Mouse (Mus musculus) adrenal gland, adult (tissue): ENCODE data around the gene Enah.

ENCODE experiments used
- DNase-seq, 2 experiments: peaks; one replicate each; pipeline ENCODE4 v3.0.0; 2022 to 2023; ENCODE audit warnings: low spot score in 1 of 2; ENCODE audit not compliant: inconsistent age in 2 of 2

The Enah gene

DNA sequence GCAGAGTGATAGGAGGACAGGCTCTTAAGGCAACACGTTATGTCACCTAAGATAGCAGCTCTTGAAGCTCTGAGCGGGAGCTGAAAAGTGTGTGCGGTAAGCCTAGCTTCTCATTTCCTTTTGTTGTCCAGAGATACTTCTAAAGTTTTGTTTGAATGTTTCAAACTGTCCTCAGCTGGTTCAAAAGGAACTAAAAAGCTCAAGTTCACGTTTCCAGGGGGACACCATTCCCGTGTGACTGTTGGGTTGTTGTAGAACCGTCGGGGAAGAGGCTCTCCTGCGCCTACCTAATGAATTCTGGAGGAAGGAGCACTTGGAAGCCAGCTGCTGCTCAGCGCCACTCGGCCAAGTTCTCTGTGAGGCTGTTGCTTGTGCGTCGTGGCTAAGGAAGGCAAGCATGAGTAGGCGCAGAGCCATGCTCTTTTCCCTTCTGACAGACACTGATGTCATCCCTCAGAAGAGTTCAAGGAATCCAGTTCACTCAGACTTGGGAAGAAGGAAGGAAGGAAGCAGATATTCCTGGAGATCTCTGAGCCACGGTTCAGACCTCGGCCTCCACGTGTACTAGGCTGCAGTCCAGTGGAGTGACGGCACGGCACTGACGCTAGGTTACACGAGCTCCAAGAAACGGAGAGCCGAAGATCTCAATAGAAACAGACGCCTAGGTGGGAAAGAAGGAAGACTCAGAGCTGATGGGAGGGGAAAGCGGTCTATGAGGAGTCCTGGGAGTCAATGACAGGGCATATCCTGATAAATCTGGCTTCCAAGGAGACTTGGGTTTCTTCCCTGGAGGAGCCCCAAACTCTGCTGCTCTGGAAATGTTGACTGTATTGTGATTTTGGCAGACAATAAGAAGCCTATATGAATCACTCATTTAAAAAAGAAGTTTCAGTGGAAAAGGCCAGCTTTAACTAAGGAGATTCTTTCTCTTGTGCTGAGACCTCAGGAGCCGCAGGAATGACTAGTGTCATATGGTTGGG, 8.7 kb upstream of the Enah start:
- no peak for DNase-seq

DNA sequence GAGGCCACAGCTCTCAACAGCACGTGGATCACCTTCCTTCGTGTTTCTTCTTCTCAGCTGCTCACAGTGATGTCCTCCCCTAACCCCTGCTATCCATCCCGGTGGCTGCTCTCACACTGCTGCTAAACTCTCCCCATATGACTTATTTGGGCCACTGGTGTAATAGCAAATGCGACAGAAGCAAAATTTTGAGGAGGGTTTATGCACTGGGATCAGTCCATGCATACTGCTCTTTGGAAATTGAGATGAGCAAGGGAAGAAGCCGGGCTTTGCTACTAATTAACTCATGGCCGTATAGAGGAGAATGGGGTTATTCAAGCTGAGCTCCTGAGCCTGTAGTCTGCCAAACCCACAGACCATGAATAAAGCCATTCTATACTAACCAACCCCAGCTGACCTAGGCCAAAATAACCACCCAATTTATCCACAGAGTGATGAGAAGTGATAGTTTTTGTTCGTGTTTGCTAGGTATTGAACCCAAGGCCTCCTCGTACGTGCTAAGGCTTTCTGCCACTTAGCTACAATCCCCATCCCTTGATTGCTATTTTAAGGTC, 7.7 kb upstream of the Enah start:
- no peak for DNase-seq

DNA sequence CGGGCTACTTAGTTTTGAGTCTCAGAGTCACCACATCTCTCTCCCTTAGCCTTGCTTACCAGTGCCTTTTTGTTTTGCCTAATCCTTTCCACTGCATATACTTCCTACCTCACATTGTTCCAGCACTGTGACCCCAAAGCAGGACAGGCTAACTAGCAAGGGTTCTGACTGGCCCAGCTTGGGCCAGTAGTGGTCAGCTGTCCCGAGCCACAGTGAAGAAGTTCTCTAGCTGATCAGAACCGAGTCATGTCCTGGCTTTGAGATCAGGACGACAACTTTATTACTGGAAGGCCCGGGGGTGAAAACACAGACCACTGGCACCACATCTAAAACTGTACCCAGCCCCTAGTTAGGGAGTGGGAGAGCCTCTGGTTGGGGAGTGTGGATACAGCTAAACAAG, 7.0 kb upstream of the Enah start:
- DNase-seq: no peak

DNA sequence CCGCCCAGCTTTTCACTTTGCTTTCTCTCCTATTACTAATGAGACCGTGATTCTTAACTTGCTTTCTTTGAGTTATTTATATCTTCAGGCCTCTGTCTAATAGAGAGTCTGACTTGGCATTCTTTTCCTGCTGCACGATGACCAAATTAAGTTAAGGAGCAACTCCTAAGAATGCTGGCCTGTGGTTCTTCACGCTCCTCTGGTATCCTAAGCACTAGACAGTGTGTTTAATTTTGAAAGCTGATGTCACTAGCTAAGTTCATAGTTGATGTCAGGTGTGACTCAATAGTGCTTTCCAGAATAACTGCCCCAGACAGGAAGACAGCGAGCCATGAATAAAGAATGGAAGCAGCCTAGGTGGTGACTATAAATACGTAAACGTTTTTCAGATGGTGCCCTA, 6.3 kb upstream of the Enah start:
- no peak for DNase-seq

DNA sequence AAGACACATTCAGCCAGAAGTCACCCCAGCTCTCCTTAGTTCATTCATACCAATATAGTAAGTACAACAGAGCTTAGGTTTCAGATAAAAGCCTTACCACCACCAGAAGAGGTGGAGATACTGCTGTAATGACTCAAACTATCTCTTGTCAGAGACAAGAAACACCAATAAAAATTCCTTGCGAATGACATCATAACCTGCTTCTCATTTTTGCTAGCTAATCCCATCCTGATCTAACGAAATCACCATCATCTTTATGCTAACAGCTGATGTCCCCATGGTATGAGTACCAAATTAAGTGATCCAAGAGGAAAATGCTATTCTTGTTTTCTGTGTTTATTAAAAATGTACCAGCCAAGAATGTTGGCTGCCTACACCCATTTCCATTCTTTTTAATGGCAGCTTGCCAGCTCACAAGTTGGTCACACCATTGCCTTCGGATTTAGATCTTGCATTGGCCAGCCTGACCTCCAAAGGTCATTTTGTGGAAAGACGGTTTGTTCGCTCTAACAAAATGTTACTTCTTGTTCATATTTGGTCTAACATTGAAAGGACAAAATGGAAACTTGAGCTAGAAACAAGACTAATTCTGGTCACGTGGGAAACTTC, 2.0 kb upstream of the Enah start:
- DNase-seq: peak in 1 of 2 experiments; percentile 57

DNA sequence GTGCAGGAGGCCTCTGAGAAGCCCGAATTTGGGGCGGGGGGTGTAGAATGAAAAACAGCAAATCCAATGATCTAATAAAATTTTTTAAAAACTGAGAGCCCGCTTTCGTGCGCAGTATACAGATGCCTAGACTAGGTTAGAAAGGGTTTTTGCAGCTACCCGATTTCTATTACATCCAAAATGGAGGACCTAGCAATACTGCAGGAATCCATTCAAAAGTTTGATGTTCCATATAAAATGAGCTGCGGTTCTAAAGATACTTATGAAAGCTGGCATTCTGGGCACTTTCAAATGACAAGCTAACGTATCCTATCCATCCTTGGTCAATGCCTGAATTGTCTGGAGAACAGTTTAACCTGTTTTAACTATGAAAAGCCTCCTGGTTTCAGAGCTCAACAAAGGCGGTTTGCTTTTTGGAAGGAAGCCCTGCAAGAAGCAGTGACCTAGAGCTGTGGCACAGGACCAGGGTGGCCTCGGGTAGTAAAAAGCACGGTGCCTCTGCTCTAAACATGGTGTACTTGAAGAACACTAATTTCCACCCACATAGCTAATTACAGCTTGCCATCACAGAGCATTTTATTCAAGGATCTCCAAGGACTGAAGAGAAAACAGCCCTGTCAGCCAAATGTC, 1.2 kb upstream of the Enah start:
- DNase-seq: peak; percentile 33 to 70

DNA sequence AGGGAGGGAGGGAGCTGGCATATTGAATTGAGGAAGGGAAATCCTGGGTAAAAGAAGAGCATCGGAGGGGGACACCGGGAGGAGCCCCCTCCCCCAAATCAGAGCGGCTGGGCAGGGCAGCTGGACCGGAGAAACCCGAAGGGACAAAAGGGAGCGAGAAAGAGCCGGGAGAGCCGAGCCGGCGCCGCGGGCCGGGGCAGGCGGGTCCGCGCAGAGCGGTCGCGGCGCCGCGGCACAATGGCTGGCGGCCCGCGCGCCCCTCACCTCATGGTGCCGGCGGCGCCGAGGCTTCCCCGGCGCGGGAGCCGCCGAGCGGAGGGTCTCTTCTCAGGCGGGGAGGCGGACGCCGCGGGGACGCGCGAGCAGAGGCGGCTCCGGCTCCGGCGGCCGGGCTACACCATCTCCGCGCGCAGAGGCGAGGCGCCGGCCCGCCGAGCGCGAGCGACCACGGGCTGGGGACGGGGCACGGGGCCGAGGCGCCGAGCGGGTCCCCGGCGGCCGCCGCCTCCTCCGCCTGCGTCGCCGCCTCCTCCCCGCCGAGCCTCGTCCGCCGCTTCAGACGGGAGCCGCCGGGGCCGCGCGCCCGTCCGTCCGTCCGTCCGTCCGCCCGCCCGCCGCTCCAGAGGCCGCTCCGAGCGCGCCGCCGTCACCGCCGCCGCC, 394 bp downstream of the Enah start:
- DNase-seq: peak; percentile 44 to 75

DNA sequence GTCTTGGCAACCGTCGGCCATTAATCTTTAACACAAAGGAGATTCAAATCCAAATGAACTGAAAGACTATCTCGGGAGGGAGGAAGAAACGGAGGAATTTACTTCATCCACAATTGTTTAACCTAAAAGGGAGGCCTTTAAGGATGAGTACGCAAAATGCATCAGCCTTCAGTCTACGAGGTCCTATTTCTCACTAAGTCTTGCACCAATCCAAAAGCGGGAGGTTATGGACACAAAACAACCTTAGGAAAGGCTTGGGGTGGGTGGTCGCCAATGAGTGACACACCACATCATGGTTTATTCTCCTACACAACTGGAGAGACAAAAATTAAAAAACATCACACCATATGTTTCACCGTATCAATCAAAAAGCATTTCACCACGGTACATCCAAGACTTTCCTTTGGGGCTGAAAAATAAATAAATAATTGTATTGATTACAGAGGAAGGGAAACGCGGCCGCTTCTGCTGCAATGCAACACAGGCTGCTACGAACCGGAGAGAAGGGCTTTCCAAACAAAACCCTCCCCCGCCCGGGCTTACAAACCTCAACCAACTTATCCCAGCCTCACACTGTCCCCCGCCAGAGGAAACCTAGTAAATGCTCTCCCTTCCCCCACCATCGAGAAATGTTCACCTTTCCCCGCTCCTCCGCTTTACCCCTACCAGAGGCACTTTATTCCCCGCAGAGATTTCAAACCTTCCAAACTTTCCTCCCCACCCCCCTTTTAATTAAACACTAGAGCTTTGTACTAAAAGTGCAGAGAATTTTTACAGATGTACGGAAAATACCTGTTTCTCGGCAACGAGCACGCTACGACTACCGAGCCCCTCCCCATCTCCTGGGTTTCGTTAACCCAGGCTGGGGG, 1.2 kb downstream of the Enah start:
- peak; percentile 54 to 86 for DNase-seq

DNA sequence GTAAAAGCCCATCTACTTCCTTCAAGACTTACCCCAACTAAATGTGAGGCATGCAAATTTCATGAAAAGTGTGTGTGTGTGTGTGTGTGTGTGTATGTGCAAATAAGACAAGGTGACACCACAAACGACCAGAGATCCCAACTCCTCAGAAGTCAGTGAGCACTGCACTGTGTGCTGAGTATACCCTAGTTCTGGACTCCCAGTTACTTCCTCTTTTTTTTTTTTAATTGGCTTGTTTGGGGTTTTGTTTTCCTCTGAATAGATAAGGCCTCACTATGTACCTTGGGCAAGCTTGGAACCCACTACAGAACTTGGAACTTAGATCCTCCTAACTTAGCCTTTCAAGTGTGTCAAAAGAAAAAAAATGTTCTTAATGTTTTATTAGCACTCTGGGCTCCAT, 14.0 kb downstream of the Enah start:
- no peak for DNase-seq

DNA sequence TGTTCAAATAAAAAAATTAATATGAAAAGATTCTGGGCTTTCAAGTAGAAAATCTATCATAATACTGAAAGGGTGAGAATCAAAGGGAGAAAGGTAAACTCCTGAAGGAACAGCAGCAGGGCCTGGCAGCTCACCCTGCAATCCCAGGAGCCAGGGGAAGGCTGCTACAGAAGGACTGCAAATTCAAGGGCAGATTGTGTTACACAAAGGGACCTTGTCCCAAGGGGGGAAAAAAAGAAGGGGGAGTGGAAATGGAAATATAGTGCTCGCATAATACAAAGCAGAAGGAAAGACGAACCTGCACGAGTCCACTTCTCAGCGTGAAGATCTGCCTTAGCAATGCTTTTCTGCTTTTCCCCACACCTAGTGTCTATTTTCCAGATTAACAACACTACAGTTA, 21.1 kb downstream of the Enah start:
- DNase-seq: peak in 1 of 2 experiments; percentile 54

DNA sequence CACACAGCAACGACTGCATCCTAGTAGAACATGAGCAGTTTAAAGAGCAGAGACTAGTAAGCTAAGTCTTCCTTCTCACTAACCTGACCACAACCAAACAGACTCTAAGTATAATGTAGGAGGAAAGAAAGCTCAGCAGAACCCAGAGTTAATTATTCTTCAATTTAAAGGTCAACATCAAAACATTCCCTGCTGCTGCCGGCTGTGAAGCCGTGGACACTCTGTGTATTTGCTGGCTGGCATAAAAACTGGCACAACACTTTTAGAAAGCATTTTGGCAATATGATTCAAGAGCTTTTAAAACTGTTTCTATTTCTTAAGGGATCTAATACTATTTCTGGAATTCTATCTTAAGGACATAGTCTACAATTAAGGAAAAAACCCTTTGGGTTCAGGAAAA, 22.0 kb downstream of the Enah start:
- DNase-seq: no peak

DNA sequence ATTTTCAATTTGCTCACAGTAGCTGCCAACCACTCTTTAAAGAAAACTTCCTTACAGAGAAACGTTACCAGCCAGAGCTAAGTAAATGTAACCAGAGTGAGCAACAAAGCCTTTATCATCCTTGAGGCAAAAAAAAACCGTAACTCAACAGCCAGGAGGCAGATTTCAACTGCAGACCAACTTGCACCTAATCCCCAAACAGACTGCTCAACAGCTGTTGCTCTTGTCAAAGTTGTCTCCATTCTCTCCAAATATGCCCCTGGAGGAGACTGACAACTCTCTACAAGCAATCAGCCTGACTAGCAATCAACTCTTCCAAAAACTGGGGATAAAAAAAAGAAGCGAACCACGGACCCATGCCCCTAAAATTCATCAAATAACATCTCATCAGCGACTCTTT, 26.2 kb downstream of the Enah start:
- no peak for DNase-seq

DNA sequence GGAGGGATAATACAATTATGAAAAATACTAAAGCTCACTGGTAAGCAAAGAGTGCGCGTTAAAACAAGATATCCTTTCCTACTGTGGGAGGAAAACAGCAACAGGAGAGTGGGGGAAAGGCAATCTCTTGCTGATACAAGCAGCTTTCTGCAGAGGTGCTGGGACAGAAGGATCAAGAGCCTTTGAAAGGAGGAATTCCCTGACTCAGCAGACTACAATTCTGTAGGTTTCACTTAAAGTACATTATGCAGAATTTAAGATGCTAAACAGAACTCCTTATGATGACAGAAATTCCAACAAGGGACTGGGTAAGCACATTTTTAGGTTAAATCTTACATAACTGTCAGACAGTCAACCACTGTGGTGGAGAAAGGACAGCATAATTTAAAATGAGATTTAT, 31.4 kb downstream of the Enah start:
- DNase-seq: no peak

DNA sequence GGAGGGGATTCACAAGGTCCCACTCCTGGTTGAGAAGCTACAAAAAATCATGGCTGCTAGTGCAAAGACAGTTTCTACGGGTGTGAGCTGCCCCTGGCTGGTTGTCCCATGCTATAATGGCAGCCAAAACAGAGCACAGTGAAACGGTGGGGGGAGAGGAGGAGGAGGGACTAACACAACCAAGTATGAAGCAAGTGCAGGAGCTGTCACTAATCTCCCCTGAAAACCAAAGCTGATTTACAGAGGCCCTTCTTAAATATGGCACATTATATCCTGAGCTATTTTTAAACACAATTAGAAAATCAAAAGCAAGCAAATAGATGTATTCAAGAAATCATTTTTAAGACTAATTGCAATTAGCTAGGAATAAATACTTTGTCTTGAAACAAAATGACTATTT, 32.6 kb downstream of the Enah start:
- DNase-seq: no peak

DNA sequence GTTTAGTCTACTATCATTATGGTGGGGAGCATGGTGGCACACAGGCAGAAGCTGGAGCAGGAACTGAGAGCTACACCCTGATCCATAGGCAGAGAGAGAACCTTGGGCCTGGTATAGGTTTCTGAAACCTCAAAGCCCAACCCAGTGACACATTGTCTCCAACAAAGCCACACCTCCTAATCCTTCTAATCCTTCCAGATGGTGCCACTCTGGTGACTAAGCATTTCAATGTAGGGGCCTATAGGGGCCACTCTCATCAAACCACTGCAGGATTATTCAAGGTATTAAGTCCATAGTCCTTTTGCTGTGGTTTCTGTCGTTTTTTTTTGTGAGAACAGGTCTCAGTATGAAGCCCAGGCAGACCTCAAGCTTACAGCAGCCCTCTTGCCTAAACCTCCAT, 33.9 kb downstream of the Enah start:
- DNase-seq: no peak

DNA sequence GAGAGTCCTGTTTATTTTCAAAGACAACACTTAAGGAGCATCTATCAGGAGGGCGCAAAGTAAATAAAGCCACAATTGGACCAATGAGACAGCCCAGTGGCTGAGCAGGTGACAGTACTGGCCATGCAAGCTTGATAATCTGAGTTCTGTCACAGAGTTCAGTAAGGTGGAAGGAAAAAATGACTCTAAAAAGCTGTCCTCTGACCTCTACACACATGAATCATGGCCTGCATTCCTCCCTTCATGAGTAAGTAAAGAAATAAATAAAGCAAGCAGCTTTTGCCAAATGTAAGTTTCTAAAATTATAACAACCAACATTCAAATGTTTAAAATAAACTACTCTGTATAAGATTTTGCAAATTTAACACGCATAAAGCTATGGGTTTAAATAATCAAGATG, 35.0 kb downstream of the Enah start:
- peak in 1 of 2 experiments; percentile 73 for DNase-seq

DNA sequence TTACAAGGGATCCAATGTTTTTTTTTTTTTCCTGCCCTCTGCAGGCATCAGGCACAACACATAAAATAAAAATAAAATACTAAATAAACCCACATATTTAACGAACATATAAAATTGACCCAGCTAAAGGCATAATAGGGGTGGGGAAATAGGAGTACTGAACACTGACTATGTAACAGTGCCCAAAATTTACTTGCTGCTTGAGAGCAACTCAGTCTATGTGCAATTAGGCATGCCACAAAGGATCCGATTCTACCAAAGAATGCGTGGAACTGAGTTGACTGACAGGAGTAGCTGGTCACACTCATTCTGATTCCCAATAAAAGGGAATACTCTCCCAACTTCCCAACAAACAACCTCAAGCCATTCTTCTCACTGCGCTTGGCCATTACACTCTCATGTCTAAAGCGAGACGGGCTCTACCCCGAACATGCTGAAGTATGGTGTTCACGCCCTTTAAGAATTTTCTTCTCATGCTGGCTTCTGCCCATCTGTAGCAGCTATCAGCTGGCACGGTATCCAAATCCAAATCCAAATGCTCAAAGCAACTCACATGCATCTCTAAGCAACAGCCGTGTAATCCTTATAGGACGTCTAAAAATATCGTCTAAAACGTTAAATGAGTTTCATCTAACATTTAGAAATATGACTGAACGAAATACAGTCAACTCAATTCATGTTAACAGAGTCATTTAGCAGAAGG, 39.6 kb downstream of the Enah start:
- no peak for DNase-seq

DNA sequence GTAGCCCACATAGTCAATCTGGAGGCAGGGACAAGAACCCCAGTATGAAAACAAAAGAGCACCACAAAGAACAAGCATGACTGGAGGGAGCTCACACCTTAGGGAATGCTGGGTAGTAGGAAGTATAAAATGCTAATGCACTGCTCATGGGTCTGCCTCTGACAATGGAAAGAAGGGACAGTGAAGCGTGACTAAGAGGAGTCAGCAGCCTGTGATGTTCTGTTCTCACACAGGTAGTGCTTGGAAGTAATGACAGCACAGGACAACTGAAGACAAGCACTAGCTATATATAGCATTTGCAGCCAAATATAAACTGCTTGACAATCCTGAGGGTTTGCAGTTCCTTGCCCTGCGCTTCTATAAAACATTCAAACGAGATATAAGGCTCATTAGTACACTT, 44.3 kb downstream of the Enah start:
- DNase-seq: no peak

DNA sequence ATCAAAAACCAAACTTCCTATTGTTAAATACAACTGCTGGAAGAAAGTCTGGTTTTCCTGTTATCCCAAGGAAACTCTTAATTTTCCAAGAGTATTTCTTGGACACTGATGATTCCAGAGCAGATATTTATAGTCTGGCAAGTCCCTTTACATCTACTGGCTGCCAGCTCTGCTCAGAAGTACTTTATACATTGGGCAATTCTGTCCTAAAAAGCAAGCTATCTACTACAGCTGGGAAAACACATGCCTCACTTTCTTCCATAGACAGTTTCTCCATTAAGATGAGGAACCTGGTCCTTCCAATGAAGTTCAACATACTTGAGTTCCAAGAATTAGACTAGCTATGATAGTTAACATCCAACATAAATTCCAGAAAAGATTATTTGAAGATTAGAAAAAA, 44.9 kb downstream of the Enah start:
- DNase-seq: no peak

DNA sequence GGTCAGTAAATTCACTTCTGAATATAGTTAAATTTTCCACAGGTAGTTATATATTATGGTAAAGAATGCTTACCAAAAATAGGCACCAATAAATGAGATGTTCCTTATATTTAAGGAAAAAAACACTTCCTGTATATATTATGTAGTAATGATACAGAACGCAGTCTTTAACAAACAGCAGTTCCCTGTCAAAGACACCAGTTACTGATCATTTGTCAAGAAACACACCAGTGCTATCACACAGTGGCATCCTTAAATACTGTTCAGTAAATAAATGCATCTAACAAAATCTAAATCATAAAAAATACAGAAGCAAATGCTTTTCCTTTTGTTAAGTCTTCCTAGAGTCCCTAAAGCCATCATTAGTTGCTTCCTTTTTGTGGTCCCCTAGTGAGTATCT, 54.5 kb downstream of the Enah start:
- DNase-seq: no peak
